Mouse (Mus musculus): ENCODE data around the gene Cmtm5. TPM values are rescaled to one million over a fixed set of nuclear protein-coding genes. Genes with fewer than 3 reads are reported as not detected.

Gene Cmtm5
- 3.4 and 4.9 TPM in 2 replicates for polyA plus RNA-seq (2015; fragmentation: Nextera tagmentation; extraction: Ambion mirVana)

DNA sequence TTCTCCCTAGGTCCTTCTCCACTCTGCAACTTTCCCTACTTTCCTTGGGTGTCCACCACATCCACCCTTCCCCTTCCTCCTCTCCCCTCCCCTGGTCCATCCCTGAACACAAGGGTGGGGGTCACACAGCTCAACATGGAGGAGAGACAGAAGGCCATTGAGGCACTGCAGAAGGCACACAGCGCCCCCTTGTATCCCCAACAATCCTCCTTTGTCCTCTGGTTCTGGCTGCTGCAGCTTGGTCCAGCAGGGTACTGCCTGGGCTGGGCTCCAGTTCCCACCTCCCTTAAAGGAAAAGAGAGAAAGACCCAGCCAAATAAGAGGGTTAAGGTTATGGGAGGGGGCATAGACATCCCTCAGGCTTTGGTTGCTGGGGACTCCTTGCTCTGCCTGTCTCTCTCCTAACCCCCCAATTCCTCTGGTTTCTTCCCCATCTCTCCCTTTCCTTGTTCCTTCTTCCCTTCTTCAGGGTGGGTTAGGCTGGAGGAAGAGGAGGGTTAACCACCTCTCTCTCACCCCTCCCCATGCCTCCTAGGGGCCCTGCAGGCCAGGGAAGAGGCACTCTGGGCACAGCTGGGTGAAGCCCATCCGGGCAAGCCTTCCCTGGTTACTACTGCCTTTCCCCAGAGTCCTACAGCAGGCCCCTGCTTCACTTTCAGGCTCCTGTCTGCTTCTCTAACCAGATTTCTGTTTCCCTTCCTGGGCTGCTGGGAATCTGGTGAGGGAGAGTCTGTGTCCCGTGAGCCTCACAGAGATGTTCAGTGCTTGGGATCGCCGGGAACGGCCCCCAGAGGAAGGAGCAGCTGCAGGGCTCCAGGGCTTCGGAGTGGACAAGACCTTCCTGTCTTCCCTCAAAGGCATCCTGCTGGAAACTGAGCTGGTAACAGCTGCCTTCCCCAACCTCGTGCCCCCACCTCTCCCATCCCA is at the start of gene Cmtm5:
TSS of gene Cmtm5 (plus strand) at position 358 of the 927 bp plus-strand sequence.
- H3K9ac ChIP-seq (ENCODE audit: low read length) = peak within 1 kb of the TSS; percentile 26; the same call in 1 of the 2 replicates
- no peak within 1 kb of the TSS for H3K4me3 ChIP-seq (replicated peaks; ENCODE audit: low read length)
- H3K27ac ChIP-seq (ENCODE audit: low read length) = 0 out of 2 replicates have a peak within 1 kb of the TSS, but pooled peaks have one; percentile 36
- 36% methylated on average over 8 of the region's 8 CpGs for WGBS
- no peaks in the 10 kb centered on the region; the same call in 1 of the 2 replicates for H3K27me3 ChIP-seq (ENCODE audit: control insufficient read depth, insufficient read depth, low read length)
- H3K4me2 ChIP-seq (ENCODE audit: low read depth, low read length) = no peak within 1 kb of the TSS
- peak; percentile 38 for ATAC-seq (ENCODE audit: insufficient read depth, low FRiP score)
- no peaks in the 10 kb centered on the region for H3K36me3 ChIP-seq (ENCODE audit: control insufficient read depth, insufficient read depth, low read length)
- no peaks in the 10 kb centered on the region for H3K9me3 ChIP-seq (replicated peaks; ENCODE audit: control insufficient read depth, low read length)
- H3K4me1 ChIP-seq (ENCODE audit: control insufficient read depth, insufficient read depth, low read length) = 0 out of 2 replicates have a peak, but pooled peaks cover 6% of the 10 kb centered on the region

DNA sequence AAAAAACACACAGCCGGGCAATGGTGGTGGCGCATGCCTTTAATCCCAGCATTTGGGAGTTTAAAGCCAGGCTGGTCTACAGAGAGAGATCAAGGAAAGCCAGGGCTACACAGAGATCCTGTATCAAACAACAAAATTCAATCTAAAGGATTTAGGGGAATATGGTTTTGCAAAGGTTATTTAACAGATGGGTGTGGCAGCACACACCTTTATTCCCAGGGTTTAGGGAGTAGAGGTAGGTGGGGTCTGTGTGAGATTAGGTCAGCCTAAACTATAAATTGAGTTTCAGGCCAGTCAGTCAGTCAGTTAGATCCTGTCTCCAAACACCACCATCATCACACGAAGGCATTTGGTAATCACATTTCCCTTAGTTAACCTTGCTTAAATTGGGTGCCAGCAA is 43.9 kb upstream of the Cmtm5 start, which contains the start of gene Pabpn1:
TSS of gene Pabpn1 (plus strand) at position 301 of the 400 bp plus-strand sequence.
- peak within 1 kb of the TSS; percentile 62; the same call in 1 of the 2 replicates for H3K9ac ChIP-seq (ENCODE audit: low read length)
- H3K36me3 ChIP-seq (ENCODE audit: control insufficient read depth, insufficient read depth, low read length) = peaks cover 13% of the 10 kb centered on the region
- no peaks in the 10 kb centered on the region for H3K9me3 ChIP-seq (replicated peaks; ENCODE audit: control insufficient read depth, low read length)
- H3K27me3 ChIP-seq (ENCODE audit: control insufficient read depth, insufficient read depth, low read length) = no peaks in the 10 kb centered on the region
- ATAC-seq (ENCODE audit: insufficient read depth, low FRiP score) = no peak
- peak within 1 kb of the TSS; percentile 53 for H3K4me3 ChIP-seq (replicated peaks; ENCODE audit: low read length)
- H3K27ac ChIP-seq (ENCODE audit: low read length) = peak within 1 kb of the TSS; percentile 81
- peak within 1 kb of the TSS; percentile 53 for H3K4me2 ChIP-seq (ENCODE audit: low read depth, low read length)
- H3K4me1 ChIP-seq (ENCODE audit: control insufficient read depth, insufficient read depth, low read length) = peaks cover 13% of the 10 kb centered on the region
- 93% methylated on average over 3 of the region's 3 CpGs for WGBS

GRCm38 (mm10) chr14:54893651-54894181 is 42.3 kb upstream of the Cmtm5 start:
- peak; percentile 99 for ATAC-seq (ENCODE audit: insufficient read depth, low FRiP score)
- H3K36me3 ChIP-seq (ENCODE audit: control insufficient read depth, insufficient read depth, low read length) = peaks cover 17% of the 10 kb centered on the region
- peak overlapping the region; percentile 89 for H3K4me3 ChIP-seq (replicated peaks; ENCODE audit: low read length)
- H3K27me3 ChIP-seq (ENCODE audit: control insufficient read depth, insufficient read depth, low read length) = no peaks in the 10 kb centered on the region
- under 1% methylated on average over 38 of the region's 38 CpGs for WGBS
- H3K4me1 ChIP-seq (ENCODE audit: control insufficient read depth, insufficient read depth, low read length) = peaks cover 12% of the 10 kb centered on the region; the same call in 1 of the 2 replicates
- peak overlapping the region; percentile 53 for H3K4me2 ChIP-seq (ENCODE audit: low read depth, low read length)
- H3K9me3 ChIP-seq (replicated peaks; ENCODE audit: control insufficient read depth, low read length) = no peaks in the 10 kb centered on the region
- H3K9ac ChIP-seq (ENCODE audit: low read length) = peak overlapping the region; percentile 100
- H3K27ac ChIP-seq (ENCODE audit: low read length) = peak overlapping the region; percentile 94

DNA sequence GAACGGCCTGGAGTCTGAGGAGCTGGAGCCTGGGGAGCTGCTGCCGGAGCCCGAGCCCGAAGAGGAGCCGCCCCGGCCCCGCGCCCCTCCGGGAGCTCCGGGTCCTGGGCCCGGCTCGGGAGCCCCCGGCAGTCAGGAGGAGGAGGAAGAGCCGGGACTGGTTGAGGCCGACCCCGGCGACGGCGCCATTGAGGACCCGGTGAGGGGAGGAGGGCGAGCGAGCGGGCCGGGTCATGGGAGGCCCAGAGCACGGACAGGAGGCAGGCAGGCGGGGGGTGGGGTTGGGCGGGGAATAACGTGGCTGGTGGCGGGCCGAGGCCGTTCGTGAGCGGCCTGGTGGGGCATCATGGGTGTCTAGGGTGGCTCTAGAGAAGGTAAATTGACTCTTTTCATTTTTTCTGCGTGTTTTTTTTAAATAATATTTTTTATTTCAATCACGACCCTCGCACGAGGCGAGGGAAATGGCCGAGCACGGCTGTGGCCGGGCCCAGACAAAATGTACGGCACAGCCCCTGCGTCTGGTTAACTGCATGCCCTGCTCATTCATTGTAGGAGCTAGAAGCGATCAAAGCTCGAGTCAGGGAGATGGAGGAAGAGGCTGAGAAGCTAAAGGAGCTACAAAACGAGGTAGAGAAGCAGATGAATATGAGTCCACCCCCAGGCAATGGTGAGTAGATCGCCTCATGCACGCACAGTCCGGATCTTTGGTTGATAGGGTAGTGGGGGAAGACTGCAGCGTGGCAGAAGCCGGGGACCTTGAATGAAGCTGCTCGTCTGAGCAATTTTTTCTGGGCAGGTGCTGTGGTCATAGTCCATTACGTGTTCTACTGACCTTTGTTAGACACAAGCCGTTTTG is 41.5 kb upstream of the Cmtm5 start:
- Histone ChIP-seq H3K27ac (ENCODE audit: low read length) (peak overlapping the region; percentile 94), H3K9ac (ENCODE audit: low read length) (peak overlapping the region; percentile 100)

DNA sequence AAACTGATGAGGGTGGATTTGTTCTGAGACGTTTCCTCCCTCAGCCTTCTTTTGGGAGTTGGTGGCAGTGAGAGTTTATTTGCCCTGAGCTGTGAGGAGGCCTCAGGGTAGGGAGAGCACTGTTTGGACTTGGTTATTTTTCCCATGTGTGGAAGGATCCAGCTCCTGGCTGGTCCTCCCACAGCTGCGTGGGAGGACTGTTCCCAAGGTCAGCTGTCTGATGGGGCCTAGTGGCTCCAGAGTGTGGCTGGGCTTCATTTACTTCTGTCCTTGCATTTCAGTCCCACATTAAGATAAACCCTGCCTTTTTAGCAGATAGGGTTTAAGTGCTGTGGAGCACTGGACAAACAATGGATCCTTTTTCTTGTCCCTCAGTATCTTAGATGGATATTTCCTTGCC is 38.6 kb upstream of the Cmtm5 start:
- no peak overlapping the region for H3K4me2 ChIP-seq (ENCODE audit: low read depth, low read length)
- H3K27me3 ChIP-seq (ENCODE audit: control insufficient read depth, insufficient read depth, low read length) = no peaks in the 10 kb centered on the region
- H3K9ac ChIP-seq (ENCODE audit: low read length) = no peak overlapping the region; the same call in 1 of the 2 replicates
- WGBS = 47% methylated on average over 2 of the region's 2 CpGs
- H3K4me1 ChIP-seq (ENCODE audit: control insufficient read depth, insufficient read depth, low read length) = peaks cover 12% of the 10 kb centered on the region; the same call in 1 of the 2 replicates
- no peak for ATAC-seq (ENCODE audit: insufficient read depth, low FRiP score)
- no peaks in the 10 kb centered on the region for H3K9me3 ChIP-seq (replicated peaks; ENCODE audit: control insufficient read depth, low read length)
- H3K4me3 ChIP-seq (replicated peaks; ENCODE audit: low read length) = no peak overlapping the region
- no peak overlapping the region; the same call in 1 of the 2 replicates for H3K27ac ChIP-seq (ENCODE audit: low read length)
- H3K36me3 ChIP-seq (ENCODE audit: control insufficient read depth, insufficient read depth, low read length) = peaks cover 17% of the 10 kb centered on the region

More for the DNA sequence above, 41.5 kb upstream of the Cmtm5 start:
- H3K4me1 ChIP-seq (ENCODE audit: control insufficient read depth, insufficient read depth, low read length) = peaks cover 12% of the 10 kb centered on the region; the same call in 1 of the 2 replicates
- no peaks in the 10 kb centered on the region for H3K27me3 ChIP-seq (ENCODE audit: control insufficient read depth, insufficient read depth, low read length)
- H3K4me3 ChIP-seq (replicated peaks; ENCODE audit: low read length) = peak overlapping the region; percentile 89
- H3K36me3 ChIP-seq (ENCODE audit: control insufficient read depth, insufficient read depth, low read length) = peaks cover 17% of the 10 kb centered on the region
- WGBS = under 1% methylated on average over 54 of the region's 54 CpGs
- peak overlapping the region; percentile 72 for H3K4me2 ChIP-seq (ENCODE audit: low read depth, low read length)
- peak; percentile 59 for ATAC-seq (ENCODE audit: insufficient read depth, low FRiP score)
- no peaks in the 10 kb centered on the region for H3K9me3 ChIP-seq (replicated peaks; ENCODE audit: control insufficient read depth, low read length)

DNA sequence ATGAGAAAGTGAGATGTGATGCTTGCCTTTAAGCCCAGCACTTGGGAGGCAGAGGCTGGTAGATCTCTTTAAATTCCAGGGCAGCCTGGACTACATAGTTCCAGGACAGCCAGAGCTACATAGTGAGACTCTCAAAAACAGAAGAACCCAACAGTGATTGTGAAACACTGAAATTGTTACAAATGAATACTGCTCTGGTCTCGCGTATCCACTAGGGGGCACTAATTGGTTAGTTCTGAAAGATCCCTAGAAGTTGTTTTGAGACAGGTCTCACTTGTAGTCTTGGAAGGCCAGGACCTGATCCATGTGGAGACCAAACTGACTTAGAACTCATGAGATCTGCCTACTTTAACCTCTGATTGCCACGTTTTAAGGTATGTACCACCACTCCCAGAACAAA is 35.7 kb upstream of the Cmtm5 start:
- no peak overlapping the region for H3K9ac ChIP-seq (ENCODE audit: low read length)
- no peak overlapping the region for H3K4me2 ChIP-seq (ENCODE audit: low read depth, low read length)
- no peaks in the 10 kb centered on the region for H3K9me3 ChIP-seq (replicated peaks; ENCODE audit: control insufficient read depth, low read length)
- under 1% methylated on average over 3 of the region's 3 CpGs for WGBS
- H3K27ac ChIP-seq (ENCODE audit: low read length) = no peak overlapping the region
- H3K36me3 ChIP-seq (ENCODE audit: control insufficient read depth, insufficient read depth, low read length) = peaks cover 17% of the 10 kb centered on the region
- no peak overlapping the region for H3K4me3 ChIP-seq (replicated peaks; ENCODE audit: low read length)
- H3K27me3 ChIP-seq (ENCODE audit: control insufficient read depth, insufficient read depth, low read length) = no peaks in the 10 kb centered on the region
- peak; percentile 61; the same call in 1 of the 2 replicates for ATAC-seq (ENCODE audit: insufficient read depth, low FRiP score)
- peaks cover 3% of the 10 kb centered on the region; the same call in 1 of the 2 replicates for H3K4me1 ChIP-seq (ENCODE audit: control insufficient read depth, insufficient read depth, low read length)

DNA sequence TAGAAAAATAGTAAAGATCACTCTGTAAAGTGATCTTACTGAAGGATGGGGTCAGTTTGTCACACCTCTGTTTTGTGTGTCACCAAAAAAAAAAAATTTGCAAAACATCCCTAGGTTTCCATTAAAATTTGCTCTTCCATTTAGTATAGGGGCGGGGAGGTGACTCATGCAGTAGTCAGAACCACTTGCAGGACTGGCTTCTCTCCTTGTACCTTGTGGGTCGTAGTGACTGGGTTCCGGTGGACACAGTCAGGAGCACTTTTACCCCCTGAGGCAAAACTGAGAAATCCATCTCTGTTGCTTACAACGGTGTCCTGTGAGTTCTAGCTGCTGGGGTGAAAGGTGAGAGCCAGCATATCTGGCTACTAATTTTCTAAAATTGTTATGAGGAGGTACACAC is 32.4 kb upstream of the Cmtm5 start:
- ATAC-seq (ENCODE audit: insufficient read depth, low FRiP score) = no peak
- H3K27ac ChIP-seq (ENCODE audit: low read length) = no peak overlapping the region
- no peak overlapping the region for H3K9ac ChIP-seq (ENCODE audit: low read length)
- no peak overlapping the region for H3K4me2 ChIP-seq (ENCODE audit: low read depth, low read length)
- H3K4me3 ChIP-seq (replicated peaks; ENCODE audit: low read length) = no peak overlapping the region
- no peaks in the 10 kb centered on the region for H3K27me3 ChIP-seq (ENCODE audit: control insufficient read depth, insufficient read depth, low read length)
- H3K9me3 ChIP-seq (replicated peaks; ENCODE audit: control insufficient read depth, low read length) = no peaks in the 10 kb centered on the region
- no peaks in the 10 kb centered on the region for H3K4me1 ChIP-seq (ENCODE audit: control insufficient read depth, insufficient read depth, low read length)
- H3K36me3 ChIP-seq (ENCODE audit: control insufficient read depth, insufficient read depth, low read length) = peaks cover 12% of the 10 kb centered on the region; the same call in 1 of the 2 replicates
- WGBS = 81% methylated on average over 4 of the region's 4 CpGs

DNA sequence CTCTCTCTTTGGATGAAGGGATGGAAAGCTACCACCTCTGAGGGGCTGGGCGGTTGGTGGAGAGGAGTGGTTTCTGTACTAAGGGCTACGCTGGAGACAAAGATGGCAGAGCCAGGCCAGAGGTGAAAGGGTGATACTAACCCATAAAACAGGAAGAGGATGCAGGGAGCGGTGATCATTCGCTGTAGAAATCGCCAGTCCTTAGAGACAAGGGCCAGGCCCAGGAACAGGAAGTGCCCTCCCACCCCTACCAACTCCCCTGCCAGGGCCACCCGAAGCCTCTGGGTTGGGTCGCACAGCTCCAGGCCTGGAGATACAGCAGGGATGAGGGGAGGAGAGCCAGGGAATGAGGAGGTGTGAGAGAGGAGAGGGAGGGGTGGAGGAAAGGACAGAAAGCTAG is 27.4 kb upstream of the Cmtm5 start:
- Histone ChIP-seq H3K4me3 (replicated peaks; ENCODE audit: low read length) (no peak overlapping the region), H3K36me3 (ENCODE audit: control insufficient read depth, insufficient read depth, low read length) (peaks cover 12% of the 10 kb centered on the region; the same call in 1 of the 2 replicates), H3K9ac (ENCODE audit: low read length) (no peak overlapping the region), H3K9me3 (replicated peaks; ENCODE audit: control insufficient read depth, low read length) (no peaks in the 10 kb centered on the region), H3K27ac (ENCODE audit: low read length) (no peak overlapping the region), H3K27me3 (ENCODE audit: control insufficient read depth, insufficient read depth, low read length) (no peaks in the 10 kb centered on the region), H3K4me2 (ENCODE audit: low read depth, low read length) (no peak overlapping the region), H3K4me1 (ENCODE audit: control insufficient read depth, insufficient read depth, low read length) (peaks cover 7% of the 10 kb centered on the region)
- WGBS = 77% methylated on average over 7 of the region's 7 CpGs
- ATAC-seq (ENCODE audit: insufficient read depth, low FRiP score) = no peak

Data from stomach, embryonic 16.5 days (tissue).